Mouse (Mus musculus) adrenal gland, adult 18-20 months (tissue): ENCODE results near the gene Lrg1. TPM values are rescaled to one million over a fixed set of nuclear protein-coding genes. Genes with fewer than 3 reads are reported as not detected.
"Not testable (repeated sequence)": the region's sequence is repeated elsewhere in the genome, so short reads cannot be mapped to it uniquely, and the experiment has no call there.

Source experiments
- DNase-seq, 2 experiments: peaks; one replicate each; pipeline ENCODE4 v3.0.0; 2021 to 2022; ENCODE audit warnings: low spot score in 2 of 2
- total RNA-seq, 2 experiments: library from RNA; stranded (reverse); gene quantifications; 1 replicate in 1 of 2; 2 replicates in 1 of 2; pipeline ENCODE4 v1.2.3; 2021

The Lrg1 gene
- total RNA-seq, 2 experiments from 2014 or later, result 21.2 to 57.7 TPM

- DNase-seq, result peak in 1 of 2 experiments; percentile 27
Measured at GRCm38 (mm10) chr17:56111021-56111420, 10.8 kb downstream of the Lrg1 start.

- peak in 1 of 2 experiments; percentile 47 for DNase-seq
Measured at GRCm38 (mm10) chr17:56110571-56110970, 11.2 kb downstream of the Lrg1 start.

GRCm38 (mm10) chr17:56109219-56110051, 12.4 kb downstream of the Lrg1 start, which contains the start of gene Plin4:
Gene Plin4, minus strand, starts transcription at chr17:56109803.
- DNase-seq, result peak in 1 of 2 experiments; percentile 43

- no peak for DNase-seq
Measured at GRCm38 (mm10) chr17:56108334-56109044, 13.3 kb downstream of the Lrg1 start.

- no peak for DNase-seq
Measured at GRCm38 (mm10) chr17:56107736-56108135, 14.1 kb downstream of the Lrg1 start.

- no peak for DNase-seq
Measured at GRCm38 (mm10) chr17:56106981-56107380, 14.8 kb downstream of the Lrg1 start.

GRCm38 (mm10) chr17:56106436-56106835, 15.4 kb downstream of the Lrg1 start:
- not testable (repeated sequence) for DNase-seq

- DNase-seq, result not testable (repeated sequence)
Measured at GRCm38 (mm10) chr17:56104821-56105220, 17.0 kb downstream of the Lrg1 start.

- DNase-seq, result no peak
Measured at GRCm38 (mm10) chr17:56103465-56104285, 18.1 kb downstream of the Lrg1 start.

- peak in 1 of 2 experiments; percentile 40 for DNase-seq
Measured at GRCm38 (mm10) chr17:56102927-56103326, 18.9 kb downstream of the Lrg1 start.

- DNase-seq, result peak in 1 of 2 experiments; percentile 32
Measured at GRCm38 (mm10) chr17:56102158-56102557, 19.6 kb downstream of the Lrg1 start.

GRCm38 (mm10) chr17:56100811-56101210, 21.0 kb downstream of the Lrg1 start:
- DNase-seq, result no peak

- DNase-seq, result no peak
Measured at GRCm38 (mm10) chr17:56098711-56099572, 22.9 kb downstream of the Lrg1 start.

GRCm38 (mm10) chr17:56098180-56098579, 23.6 kb downstream of the Lrg1 start:
- DNase-seq, result no peak

- no peak for DNase-seq
Measured at GRCm38 (mm10) chr17:56096883-56097282, 24.9 kb downstream of the Lrg1 start.

GRCm38 (mm10) chr17:56092794-56093193, 29.0 kb downstream of the Lrg1 start:
- DNase-seq, result no peak

GRCm38 (mm10) chr17:56092312-56092711, 29.5 kb downstream of the Lrg1 start:
- no peak for DNase-seq

GRCm38 (mm10) chr17:56080781-56081585, 40.8 kb downstream of the Lrg1 start:
- DNase-seq, result no peak

- no peak for DNase-seq
Measured at GRCm38 (mm10) chr17:56079921-56080320, 41.9 kb downstream of the Lrg1 start.
